Mouse (Mus musculus) testis, postnatal 14 days (tissue): ENCODE results near the gene Hoxa13.

Experiments used
- DNase-seq: peaks from one replicate; pipeline ENCODE4 v3.0.0; 2021; ENCODE audit warnings: low spot score

The Hoxa13 gene

GRCm38 (mm10) chr6:52270494-52271480, 10.1 kb upstream of the Hoxa13 start:
- DNase-seq: no peak

DNA sequence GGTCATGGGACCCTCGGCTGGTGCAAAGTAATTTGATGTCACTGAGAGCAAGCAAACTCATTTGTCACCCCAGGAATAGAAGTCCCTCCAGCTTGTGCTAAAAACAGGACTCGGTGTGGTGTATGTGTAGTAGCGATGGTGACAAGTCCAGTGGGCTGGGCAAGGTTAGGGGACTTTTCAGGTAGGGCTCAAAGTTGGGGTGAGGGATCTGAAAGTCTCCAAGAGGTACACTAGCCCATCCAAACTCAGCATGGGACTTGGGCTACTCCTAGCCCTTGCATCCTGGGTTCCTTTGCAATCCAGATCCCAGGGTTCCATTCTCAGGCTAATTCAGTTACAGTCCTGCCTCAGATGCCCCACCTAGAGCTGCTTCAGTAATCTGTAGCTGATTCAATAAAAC, 8.1 kb upstream of the Hoxa13 start:
- no peak for DNase-seq

DNA sequence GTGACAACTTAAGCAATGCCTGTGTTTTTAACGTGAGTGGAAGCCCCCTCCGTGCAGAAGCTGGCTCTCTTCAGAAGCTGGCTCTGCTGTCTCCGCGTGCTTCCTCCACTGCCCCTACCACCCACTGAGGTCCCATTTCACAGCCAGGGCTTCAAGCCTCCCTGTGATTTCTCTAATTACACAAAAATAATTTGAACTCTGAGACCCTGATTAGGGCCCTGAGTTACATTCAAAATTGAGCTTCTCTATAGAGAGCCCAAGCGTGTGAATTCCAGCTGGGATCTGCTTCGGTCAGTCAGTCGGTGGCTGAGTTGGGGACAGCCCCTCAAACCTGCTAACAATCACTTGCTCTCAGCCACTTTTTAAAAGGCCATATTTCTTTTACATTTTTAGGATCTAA, 7.7 kb upstream of the Hoxa13 start:
- no peak for DNase-seq

DNA sequence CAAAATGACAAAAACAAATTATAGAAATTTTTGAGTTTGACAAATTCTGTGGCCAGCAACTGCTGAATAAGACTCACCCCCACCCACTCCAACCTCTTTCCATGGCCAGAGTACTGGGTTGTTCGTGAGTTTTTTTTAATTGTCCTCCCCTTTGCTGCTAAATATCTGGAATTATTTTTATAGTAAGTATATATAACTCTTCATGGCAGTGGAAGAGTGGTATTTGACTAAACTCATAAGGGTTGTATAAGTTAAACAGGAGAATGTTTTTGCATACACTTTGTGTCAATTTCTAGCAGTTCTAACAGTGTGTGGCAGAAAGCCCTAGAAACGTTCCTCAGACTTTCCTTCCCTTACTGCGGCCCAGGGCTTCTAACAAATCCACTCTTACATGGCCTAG, 7.0 kb upstream of the Hoxa13 start:
- no peak for DNase-seq

GRCm38 (mm10) chr6:52267221-52267620, 6.5 kb upstream of the Hoxa13 start:
- DNase-seq: no peak

DNA sequence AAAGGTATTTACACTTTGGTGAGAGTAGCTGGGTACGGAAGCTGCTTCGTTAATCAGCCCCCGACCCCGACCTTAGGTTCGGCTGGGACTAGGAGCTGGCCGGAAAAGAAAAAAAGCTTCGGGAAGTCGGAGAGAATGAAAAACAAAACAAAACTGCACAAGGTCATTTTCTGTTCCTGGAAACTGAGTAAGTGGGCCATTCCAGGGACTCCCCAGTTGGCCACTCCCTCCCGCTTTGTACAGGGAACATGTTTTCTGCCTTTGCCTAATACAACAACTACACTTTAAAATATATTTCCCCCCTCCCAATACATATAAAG, 5.9 kb upstream of the Hoxa13 start:
- no peak for DNase-seq

DNA sequence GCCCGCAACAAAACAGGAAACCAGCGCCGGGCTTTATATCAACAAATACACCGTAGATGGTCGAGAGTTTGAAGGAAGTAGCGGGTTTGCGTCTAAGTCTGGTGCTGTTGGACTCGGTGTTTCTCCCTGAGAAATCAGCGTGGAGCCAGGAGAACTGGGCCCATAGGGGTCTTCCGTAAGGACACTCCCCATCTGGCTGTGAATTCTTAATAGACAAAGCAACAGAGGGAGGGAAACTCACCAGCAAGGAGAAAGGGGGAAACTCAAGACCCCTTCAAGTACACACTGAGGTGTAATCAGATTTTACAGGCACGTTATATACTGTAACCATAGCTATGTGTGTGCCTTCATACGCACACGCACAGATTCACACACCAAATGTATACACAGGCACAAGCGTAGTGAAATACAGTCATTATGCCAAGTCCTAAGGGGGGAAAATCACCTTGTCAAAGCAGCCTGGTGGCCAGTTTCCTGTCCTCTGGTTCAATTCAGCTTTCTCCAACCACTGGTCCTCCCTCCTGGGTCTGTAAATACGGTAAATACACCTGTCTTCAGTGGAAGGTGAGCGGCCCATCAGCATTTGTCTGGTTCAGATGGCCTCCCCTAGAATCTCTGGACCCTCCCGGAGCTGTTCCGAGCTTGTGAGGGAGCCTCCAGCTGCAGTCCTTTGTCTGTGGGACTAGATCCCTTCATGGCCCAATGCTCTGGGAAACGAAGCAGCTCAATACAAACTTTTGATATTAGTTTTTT, 5.4 kb upstream of the Hoxa13 start:
- DNase-seq: no peak

DNA sequence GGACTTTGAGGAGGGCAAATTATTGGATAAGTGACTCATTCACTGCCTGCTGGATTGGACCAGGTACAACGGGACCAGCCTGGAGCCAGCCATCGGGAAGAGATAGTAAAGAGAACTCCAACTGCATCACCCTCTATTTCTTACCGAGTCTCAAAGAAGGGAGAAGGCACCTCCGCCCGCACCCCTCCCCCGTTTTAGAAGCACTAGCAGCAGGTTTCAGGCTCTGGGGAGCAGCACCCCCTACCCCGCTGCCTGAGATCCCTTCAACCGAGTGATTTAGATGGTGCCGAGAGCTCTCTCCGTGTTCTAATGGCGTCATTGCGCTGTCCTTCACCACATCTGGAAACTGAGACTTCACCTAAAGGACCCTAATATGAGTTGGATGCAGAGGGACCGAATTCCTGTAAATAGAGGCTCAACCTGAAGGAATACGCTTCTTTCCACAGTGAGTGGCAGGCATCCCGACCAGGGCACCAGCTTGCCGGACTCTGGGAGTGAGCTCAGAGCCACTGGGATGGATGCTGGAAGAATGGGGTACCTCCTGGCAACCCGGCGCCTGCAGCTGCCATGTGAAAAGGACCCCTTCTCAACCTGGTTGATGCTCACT, 4.7 kb upstream of the Hoxa13 start:
- DNase-seq: no peak

DNA sequence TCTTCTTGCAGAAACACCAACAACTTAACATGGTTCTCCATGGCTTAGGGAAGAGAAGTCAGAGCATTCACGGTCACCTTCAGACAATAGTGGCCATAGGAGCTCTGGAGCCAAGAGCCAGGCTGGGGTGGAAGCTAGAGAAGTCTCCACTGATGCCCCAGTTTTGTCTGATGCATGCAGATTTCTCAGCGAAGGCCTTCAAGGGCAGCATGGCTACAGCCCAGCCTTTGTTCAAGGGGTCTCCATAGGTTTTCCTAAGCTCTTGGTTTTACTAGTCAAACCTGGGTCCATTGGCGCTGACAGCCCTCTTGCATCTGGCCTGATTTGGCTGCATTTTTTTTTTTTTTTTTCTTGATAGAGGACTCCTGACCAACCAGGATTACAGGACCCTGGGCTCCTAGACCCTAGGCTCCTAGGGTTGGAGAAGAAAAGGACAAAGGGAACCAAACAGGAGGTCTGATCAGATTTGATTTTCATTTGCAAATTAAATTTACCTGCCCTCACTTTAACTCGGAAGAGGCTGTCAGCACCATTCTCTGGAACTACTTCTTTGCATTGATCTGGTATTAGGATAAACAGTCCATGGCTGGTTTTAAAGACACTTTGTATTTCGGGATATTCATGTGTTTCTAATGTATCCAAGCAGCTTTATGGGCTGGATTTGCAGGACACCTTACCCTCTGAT, 3.6 kb upstream of the Hoxa13 start:
- DNase-seq: no peak

- no peak for DNase-seq
Observed at GRCm38 (mm10) chr6:52263321-52263585, 2.6 kb upstream of the Hoxa13 start.

DNA sequence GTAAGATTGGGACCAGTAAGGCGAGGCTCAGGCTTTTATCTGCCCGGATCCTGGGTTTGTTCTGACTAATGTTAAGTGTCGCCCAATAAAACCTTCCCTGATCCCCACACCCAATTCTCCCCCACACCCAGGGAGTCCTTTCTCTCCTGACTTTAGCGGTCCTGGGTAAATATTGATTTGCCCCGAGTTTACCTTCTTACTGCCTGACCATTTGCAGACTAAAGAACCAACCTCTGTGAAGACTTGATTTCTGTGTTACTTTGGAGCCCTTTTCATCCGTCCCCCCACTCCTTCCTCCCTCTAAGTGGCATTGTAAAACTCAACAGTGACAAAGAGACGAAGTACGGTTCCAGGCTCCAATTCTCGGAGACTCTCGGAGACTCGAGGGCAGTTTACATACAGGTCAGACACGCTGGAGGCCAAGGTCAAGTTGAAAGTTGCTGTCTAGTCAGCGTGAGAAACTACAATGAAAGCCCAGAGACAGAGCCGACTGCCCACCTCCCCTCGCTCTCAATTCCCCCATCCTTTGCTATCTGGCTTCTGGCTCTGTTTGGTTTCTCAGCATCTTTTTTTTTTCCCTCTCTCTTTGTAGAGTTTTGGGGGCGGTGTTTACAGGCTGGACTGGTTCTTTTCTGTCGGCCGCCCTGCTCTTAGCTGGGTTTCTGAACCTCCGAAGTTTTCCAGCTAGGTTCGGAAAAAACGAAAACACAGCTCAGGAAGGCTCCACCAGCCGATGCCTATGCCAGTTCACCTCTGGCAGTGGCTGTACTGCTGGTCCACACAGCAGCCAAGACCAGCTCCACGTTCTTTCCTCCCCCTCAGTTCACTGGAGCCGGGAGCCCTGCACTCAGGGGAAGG, 2.0 kb upstream of the Hoxa13 start:
- DNase-seq: no peak

DNA sequence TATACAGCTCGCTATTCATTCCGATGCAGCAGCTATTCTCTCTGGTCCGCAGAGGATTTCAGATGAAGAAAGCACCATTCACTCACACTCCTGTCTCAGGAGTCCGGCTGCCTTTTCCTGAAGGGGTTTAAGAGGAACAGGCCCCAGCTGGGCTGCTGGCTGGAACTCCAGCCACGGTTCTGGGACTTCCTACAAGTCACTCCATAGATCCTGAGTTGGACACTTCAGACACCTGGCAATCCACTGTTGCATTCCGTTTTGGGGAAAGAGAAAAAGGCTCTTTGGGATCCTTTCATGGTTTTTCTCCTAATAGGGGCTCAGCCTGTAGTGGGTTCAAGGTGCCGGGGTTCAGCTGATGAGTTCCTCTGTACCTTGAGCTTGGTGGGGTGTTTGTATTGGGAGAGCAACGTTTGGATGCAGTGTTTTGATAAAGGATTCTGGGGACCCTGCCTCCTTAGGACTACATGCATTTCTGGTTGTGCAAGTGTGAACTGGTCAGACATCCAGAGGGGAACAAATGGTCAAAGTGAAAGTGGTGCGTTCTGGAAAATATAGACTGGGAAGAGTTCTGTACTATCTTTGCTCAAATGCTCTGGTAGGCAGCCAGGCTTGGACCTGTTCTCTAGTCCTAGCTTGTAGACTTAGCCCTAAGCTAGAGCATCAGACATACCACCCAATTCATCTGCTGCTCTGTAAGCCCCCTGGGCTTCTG, 1.2 kb upstream of the Hoxa13 start:
- DNase-seq: no peak

- DNase-seq: no peak
Observed at GRCm38 (mm10) chr6:52259811-52260261, 844 bp downstream of the Hoxa13 start.

DNA sequence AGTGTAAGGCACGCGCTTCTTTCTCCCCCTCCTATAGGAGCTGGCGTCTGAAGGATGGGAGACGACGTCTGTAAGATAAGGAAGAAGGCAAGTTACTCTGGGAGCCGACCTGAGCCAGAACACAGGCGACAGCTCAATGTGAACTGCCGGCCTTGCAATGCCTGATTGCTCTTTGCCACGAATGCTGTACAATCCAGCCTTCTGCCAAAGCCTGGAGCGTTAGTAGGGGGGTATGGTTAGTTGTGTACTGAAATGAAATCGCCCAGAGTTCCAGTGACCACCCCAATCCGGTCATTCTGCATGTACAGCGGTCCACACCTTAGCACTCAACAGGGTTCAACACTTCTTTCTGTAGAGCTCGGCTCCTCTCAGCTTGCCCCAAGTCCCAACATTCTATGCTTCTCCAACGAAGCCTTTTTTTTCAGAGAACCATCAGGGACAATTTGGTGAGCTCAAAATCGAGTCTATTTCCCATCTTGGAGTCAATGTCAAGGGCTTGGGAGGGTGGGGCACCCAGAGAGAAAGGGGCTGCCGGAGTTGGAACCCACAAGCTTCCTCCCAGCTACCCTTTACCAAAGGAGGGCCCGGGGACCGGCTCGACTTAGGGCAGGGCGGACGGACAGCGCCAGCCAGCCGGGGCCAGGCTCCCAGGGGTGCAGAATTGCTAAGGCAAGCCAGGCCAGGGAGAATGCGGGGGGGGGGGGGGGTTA, 1.4 kb downstream of the Hoxa13 start:
- no peak for DNase-seq

GRCm38 (mm10) chr6:52256956-52257355, 3.7 kb downstream of the Hoxa13 start:
- DNase-seq: no peak

DNA sequence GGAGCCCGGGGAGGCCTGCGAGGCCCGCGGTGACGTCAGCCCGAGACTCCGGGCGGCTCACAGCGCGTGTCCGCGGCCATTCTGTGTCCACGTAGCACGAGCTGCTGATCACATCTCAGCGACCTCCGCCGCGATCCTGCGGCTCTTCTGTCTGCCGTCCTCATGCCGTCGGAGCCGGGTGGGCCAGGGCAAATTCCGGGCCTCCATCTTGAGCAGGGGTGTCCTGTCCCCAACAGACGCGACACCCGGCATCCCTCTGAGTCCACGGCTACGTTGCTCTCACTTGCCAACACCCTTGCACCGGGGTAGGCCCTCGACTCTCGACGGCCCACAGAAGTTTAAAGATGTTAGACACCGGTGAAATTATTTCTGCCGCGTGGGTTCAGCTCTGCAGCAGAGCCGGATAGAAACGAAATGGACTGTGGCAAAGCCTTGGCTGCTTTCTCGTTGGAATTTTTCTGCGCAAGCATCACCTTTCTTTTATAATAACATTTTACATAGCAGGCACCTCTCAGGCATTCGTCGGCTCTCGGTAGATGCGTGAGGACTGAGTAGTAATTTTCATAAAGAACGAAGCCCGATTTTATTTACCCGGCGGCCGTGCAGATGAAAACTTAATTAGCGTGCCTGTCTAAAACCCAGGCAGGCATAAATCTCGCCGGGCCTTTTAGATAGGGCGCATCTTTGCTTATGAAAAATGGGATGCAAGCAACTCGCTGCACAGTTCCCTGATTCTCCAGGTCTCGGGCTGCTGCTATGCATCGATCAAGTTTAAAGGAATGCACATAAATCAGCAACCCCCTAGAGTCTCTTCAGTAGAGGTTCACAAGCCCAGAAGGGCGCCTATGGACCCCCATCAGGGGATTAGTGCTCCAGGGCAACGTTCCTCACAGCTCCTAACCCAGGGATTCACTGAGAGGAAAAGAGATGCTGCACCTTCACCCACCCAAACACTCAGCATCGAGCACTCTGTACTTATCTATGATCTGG, 6.9 kb downstream of the Hoxa13 start:
- DNase-seq: no peak

DNA sequence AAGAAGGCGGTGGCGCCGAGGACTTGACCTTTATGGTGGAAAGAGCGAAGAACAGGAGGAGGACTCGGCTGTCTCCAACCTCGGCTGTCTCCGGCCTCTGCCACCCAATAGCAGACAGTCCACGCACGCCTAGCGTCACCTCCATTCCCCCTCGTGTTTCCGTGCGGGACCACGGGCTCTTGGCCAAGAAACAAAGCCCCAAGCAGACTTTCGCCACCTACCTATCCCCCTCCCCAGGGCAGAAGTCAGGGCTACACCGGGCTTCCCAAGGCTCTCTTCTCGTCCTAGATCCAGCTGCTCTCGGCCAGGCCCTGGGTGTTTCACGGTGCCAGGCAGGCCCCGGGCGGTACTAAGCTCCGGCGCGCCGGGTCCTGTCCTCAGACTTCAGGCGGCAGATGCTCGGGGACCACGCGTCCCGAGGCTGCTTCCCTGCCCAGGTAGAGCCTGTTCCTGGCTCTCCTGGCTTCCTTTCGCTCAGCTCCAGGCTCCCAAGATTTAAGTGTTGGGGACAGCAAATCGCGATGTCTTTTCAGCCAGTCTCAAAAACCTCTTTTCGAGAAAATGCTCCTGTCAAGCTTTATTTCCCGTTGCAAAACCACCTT, 7.8 kb downstream of the Hoxa13 start:
- DNase-seq: no peak

DNA sequence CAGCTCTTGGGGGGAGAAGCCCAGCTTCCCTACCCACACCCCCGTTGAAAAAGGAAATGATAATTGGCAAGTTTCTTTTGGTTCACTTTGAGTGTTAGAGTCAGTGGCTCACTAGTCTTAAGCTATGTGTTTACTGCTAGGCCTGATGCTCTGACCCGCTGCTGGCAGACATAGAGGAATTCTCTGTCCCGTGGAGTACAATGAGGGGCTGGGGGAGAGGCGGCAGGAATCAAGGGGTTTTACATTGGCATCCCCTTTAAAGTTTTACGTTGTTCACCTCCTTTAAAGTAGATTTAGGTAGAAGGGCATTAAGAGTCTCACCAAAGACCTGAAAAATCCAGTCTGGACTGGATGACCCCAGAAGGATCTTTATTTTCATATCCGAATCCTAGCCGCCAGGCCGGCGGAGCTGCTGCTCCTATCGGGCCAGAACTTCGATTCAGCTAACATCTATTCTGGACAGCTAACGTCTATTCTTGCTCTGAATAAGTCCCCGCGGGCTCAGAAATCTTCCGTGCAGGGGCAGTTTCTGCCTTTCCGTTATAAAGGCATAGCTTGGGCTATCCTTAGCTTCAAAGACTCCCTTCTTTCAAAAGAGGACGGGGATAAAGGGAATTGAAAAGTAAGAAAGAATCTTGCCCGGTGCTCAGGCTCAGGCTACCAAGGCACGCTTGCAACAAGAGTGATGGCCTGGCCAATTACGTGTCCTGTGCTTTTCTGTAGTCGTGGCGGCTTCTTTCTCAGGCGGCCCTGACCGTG, 8.5 kb downstream of the Hoxa13 start:
- DNase-seq: no peak
